Mouse (Mus musculus) Muller cell, postnatal 12 days (primary cell): ENCODE results near the gene Cdkn1c.

ENCODE experiments used
- DNase-seq: peaks from one replicate; pipeline ENCODE4 v3.0.0-alpha.2; 2015; ENCODE audit errors: inconsistent ontology term

The Cdkn1c gene

DNA sequence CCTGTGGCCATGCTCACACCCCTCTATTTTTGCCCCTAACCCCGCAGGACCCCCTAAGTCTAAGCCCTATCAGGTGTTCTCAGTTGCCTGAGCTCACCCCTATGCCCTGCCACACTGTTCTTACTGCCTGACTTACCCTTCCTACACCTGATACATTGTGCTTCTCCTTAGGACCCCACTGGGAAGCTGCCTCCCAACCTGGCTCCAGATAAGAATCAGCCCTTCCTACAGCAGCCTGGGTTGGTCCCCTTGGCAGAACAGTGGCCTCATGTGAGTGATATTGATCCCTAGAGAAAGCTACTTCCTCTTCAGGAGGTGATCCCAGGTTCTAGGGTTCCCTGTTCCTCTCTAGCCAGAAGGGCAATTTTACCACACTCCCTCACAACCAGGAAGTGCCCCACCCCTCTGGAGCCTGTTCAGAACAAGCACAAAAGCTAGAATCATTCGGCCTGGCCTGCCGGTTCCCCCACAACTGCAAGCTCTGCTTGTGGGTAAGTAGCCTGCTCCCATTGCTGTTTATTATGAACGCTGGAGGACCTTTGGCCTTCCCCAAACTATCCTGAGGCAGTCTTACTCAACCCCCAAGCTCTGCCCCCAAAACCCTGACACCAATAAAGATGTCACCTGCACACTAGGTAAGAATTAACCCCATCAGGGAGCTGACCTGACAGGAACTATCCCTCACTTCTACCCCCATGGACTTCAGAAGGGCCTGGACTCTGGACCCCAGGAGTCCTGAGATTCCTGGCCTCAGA, 12.7 kb upstream of the Cdkn1c start, which contains the start of gene Slc22a18:
TSS of gene Slc22a18 (plus strand) at position 390 of the 755 bp plus-strand sequence.
- DNase-seq = no peak

- DNase-seq = peak; percentile 45
Measured at GRCm38 (mm10) chr7:143469946-143470345, 9.1 kb upstream of the Cdkn1c start.

GRCm38 (mm10) chr7:143467714-143468113, 6.9 kb upstream of the Cdkn1c start:
- DNase-seq = no peak

- peak; percentile 61 for DNase-seq
Measured at GRCm38 (mm10) chr7:143466099-143466677, 5.3 kb upstream of the Cdkn1c start.

GRCm38 (mm10) chr7:143464811-143465560, 4.1 kb upstream of the Cdkn1c start:
- peak; percentile 50 for DNase-seq

- DNase-seq = peak; percentile 70
Measured at GRCm38 (mm10) chr7:143463865-143464415, 3.1 kb upstream of the Cdkn1c start.

DNA sequence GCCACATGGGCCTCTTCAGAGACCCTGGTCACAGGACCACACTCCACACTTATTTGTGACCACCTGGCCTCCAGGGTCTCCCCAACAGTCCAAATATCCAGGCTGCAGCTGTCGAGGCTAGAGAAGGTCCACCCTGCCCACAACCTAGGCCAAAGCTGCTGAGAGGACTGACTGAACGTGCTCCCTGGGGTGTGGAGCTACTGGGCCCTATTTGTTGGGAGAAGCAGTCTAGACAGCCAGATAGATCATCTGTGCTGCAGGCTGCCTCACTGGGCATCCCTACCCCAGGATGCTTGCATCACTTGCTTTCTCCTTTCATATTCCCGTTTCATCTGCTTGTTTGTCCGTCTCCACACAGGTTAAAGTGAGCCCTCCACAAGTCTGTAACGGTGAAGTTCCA, 1.7 kb upstream of the Cdkn1c start:
- DNase-seq = no peak

- DNase-seq = no peak
Measured at GRCm38 (mm10) chr7:143461920-143462319, 1.1 kb upstream of the Cdkn1c start.

GRCm38 (mm10) chr7:143461294-143461870, 532 bp upstream of the Cdkn1c start:
- no peak for DNase-seq

GRCm38 (mm10) chr7:143460217-143460834, 524 bp downstream of the Cdkn1c start:
- no peak for DNase-seq

DNA sequence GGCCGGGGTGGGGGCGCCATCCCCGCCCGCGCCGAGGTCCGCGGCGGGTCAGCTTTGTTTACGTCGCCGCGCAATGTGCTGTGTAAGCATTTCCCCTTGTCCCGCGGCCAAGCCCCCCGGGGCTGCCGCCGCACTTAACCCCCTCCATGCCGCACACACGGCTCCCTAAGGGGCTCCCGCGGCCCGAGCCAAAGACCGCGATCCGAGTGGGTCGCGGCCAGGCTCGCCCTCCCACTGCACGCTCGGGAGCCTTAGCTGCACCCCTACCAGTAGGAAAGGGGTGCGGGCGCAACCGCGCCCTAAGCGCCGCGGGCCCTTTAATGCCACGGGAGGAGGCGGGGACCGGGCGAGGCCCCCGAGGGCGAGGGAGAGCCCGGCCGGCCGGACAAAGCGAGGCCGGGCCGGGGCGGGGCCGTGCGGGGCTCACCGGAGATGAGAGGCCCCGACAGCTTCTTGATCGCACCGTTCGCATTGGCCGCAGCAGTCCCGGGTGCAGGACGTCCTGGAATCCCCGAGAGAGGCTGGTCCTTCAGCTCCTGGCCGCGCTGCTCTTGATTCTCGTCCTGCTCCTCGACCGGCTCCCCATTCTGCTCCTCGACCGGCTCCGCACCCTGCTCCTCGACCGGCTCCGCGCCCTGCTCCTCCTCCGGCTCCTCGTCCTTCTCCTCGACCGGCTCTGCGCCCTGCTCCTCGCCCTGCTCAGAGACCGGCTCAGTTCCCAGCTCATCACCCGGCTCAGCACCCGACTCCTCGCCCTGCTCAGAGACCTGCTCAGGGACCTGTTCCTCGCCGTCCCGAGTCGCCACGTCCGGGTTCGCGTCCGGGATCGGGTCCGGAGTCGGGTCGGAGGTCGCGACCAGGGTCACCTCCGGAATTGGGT, 1.3 kb downstream of the Cdkn1c start:
- DNase-seq = peak; percentile 35

GRCm38 (mm10) chr7:143458963-143459331, 1.9 kb downstream of the Cdkn1c start:
- DNase-seq = no peak

GRCm38 (mm10) chr7:143447130-143447529, 13.7 kb downstream of the Cdkn1c start:
- DNase-seq = no peak

GRCm38 (mm10) chr7:143445651-143446460, 15.0 kb downstream of the Cdkn1c start:
- DNase-seq = no peak

GRCm38 (mm10) chr7:143444955-143445648, 15.7 kb downstream of the Cdkn1c start:
- no peak for DNase-seq

- DNase-seq = no peak
Measured at GRCm38 (mm10) chr7:143444580-143444954, 16.3 kb downstream of the Cdkn1c start.

GRCm38 (mm10) chr7:143438965-143439364, 21.9 kb downstream of the Cdkn1c start:
- DNase-seq = no peak

- peak; percentile 46 for DNase-seq
Measured at GRCm38 (mm10) chr7:143437894-143438581, 22.8 kb downstream of the Cdkn1c start.
